12 mouse cellular contexts compared by ENCODE assay signal in the genomic region with DNA sequence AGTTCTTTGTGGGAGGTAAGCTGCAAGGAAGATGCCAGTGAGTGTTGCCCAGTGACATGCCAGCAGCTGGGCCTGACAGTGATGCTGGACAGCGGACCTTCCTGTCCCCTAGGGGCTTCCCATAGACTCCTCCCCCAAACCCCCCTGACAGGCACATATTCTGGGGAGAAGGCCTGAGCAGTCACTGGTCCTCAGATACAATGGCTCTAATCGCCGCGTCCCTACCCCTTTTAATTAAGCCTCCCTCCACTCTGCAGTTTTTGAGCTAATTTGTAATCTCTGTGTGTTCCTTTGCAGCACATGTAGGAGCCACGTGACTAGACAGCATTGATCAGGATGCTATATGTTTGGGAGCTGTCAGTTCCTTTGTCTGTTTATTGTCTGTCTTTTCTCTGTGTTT. TPM values are rescaled to one million over a fixed set of nuclear protein-coding genes. Genes with fewer than 3 reads are reported as not detected.
DNase-seq lines count a peak whose midpoint lies in the region; ATAC-seq lines count a peak whose summit lies in the region.
"Had no signal": no experiment of that assay in that cellular context is flagged by ENCODE, and none has a peak within 500 bp of the region (broad histone marks: within the 10 kb centered on the region; RNA-seq: fewer than 3 reads in every experiment).

No protein-coding gene starts in this region.

- WGBS in heart, embryonic 12.5 days = 45% methylated on average over 5 of the region's 5 CpGs
- 29% methylated on average over 5 of the region's 5 CpGs for WGBS in embryonic facial prominence, embryonic 11.5 days
- WGBS in hindbrain, embryonic 15.5 days = 21% methylated on average over 5 of the region's 5 CpGs
- 15% methylated on average over 5 of the region's 5 CpGs for WGBS in neural tube, embryonic 12.5 days

- no peaks in the 10 kb centered on the region for H3K27me3 ChIP-seq in heart, embryonic 12.5 days (replicated peaks)
- no peaks in the 10 kb centered on the region for H3K27me3 ChIP-seq in embryonic facial prominence, embryonic 11.5 days (ENCODE audit: control insufficient read depth, insufficient read depth, low read length)
- H3K27me3 ChIP-seq in hindbrain, embryonic 15.5 days = no peaks in the 10 kb centered on the region
- no peaks in the 10 kb centered on the region for H3K27me3 ChIP-seq in neural tube, embryonic 12.5 days (replicated peaks)

- no peak for ATAC-seq in heart, embryonic 12.5 days (ENCODE audit: insufficient number of reproducible peaks, low FRiP score)
- ATAC-seq in embryonic facial prominence, embryonic 11.5 days (replicated peaks; ENCODE audit: insufficient number of reproducible peaks, low FRiP score, low TSS enrichment, low read depth) = peak; percentile 84
- ATAC-seq in hindbrain, embryonic 15.5 days (ENCODE audit: low FRiP score, low read depth) = peak; percentile 72
- peak; percentile 95 for ATAC-seq in neural tube, embryonic 12.5 days (ENCODE audit: low FRiP score, low read depth)
- no peak for ATAC-seq in megakaryocyte, adult 5-6 weeks (ENCODE audit: poor library complexity, severe bottlenecking)

- no peak overlapping the region for H3K4me3 ChIP-seq in heart, embryonic 12.5 days
- H3K4me3 ChIP-seq in embryonic facial prominence, embryonic 11.5 days (ENCODE audit: low read depth, low read length) = no peak overlapping the region
- H3K4me3 ChIP-seq in hindbrain, embryonic 15.5 days = no peak overlapping the region
- H3K4me3 ChIP-seq in neural tube, embryonic 12.5 days = no peak overlapping the region

- peak overlapping the region; percentile 37; the same call in 1 of the 2 replicates for H3K27ac ChIP-seq in heart, embryonic 12.5 days (ENCODE audit: poor library complexity, severe bottlenecking)
- H3K27ac ChIP-seq in embryonic facial prominence, embryonic 11.5 days (replicated peaks; ENCODE audit: low read depth, low read length) = no peak overlapping the region
- peak overlapping the region; percentile 78 for H3K27ac ChIP-seq in hindbrain, embryonic 15.5 days (replicated peaks)
- H3K27ac ChIP-seq in neural tube, embryonic 12.5 days = peak overlapping the region; percentile 43; the same call in 1 of the 2 replicates
- H3K27ac ChIP-seq: liver, embryonic 14.5 days had no signal

- H3K9ac ChIP-seq in heart, embryonic 12.5 days = no peak overlapping the region
- no peak overlapping the region for H3K9ac ChIP-seq in embryonic facial prominence, embryonic 11.5 days (replicated peaks; ENCODE audit: low read length)
- peak overlapping the region; percentile 6; the same call in 1 of the 2 replicates for H3K9ac ChIP-seq in hindbrain, embryonic 15.5 days
- no peak overlapping the region for H3K9ac ChIP-seq in neural tube, embryonic 12.5 days
- H3K9ac ChIP-seq: liver, embryonic 14.5 days had no signal

- H3K4me1 ChIP-seq in heart, embryonic 12.5 days (replicated peaks) = peaks cover 60% of the 10 kb centered on the region
- H3K4me1 ChIP-seq in embryonic facial prominence, embryonic 11.5 days (ENCODE audit: control insufficient read depth, insufficient read depth, low read length) = no peaks in the 10 kb centered on the region; the same call in 1 of the 2 replicates
- peaks cover 64% of the 10 kb centered on the region for H3K4me1 ChIP-seq in hindbrain, embryonic 15.5 days (replicated peaks)
- H3K4me1 ChIP-seq in neural tube, embryonic 12.5 days = peaks cover 66% of the 10 kb centered on the region

- no peak for DNase-seq in heart, adult 9 months (ENCODE audit: low spot score in 2 of 2)
- no peak for DNase-seq in embryonic facial prominence, embryonic 11.5 days (ENCODE audit: low spot score)
- DNase-seq in right cerebral cortex, postnatal 14 days = no peak
- DNase-seq in c-Kit-positive CD71-positive TER-119-positive erythroid progenitor cells, embryonic 14.5 days (ENCODE audit: low spot score) = no peak
- DNase-seq: B cell, adult 2 months; cerebellum, adult 9-10 months; kidney, postnatal 10 days had no signal

- no peak overlapping the region for H3K4me2 ChIP-seq in heart, embryonic 12.5 days
- H3K4me2 ChIP-seq in embryonic facial prominence, embryonic 11.5 days (ENCODE audit: low read depth, low read length) = no peak overlapping the region
- 0 out of 2 replicates have a peak overlapping the region, but pooled peaks have one; percentile 12 for H3K4me2 ChIP-seq in hindbrain, embryonic 15.5 days
- H3K4me2 ChIP-seq in neural tube, embryonic 12.5 days (replicated peaks) = peak overlapping the region; percentile 15; the same call in 1 of the 2 replicates

- H3K9me3 ChIP-seq in heart, embryonic 12.5 days (replicated peaks) = no peaks in the 10 kb centered on the region
- H3K9me3 ChIP-seq in embryonic facial prominence, embryonic 11.5 days (replicated peaks; ENCODE audit: control insufficient read depth, low read length) = no peaks in the 10 kb centered on the region
- no peaks in the 10 kb centered on the region for H3K9me3 ChIP-seq in hindbrain, embryonic 15.5 days
- no peaks in the 10 kb centered on the region for H3K9me3 ChIP-seq in neural tube, embryonic 12.5 days

- H3K36me3 ChIP-seq in heart, embryonic 12.5 days = no peaks in the 10 kb centered on the region
- H3K36me3 ChIP-seq in embryonic facial prominence, embryonic 11.5 days (replicated peaks; ENCODE audit: control insufficient read depth, insufficient read depth, low read depth, low read length) = no peaks in the 10 kb centered on the region
- H3K36me3 ChIP-seq in hindbrain, embryonic 15.5 days = no peaks in the 10 kb centered on the region
- no peaks in the 10 kb centered on the region for H3K36me3 ChIP-seq in neural tube, embryonic 12.5 days

RNA-seq across cellular contexts. Expression of a gene that starts 41.6 kb away (rescaled TPM):
- 29.7 and 31.2 TPM in 2 replicates for polyA plus RNA-seq in heart, embryonic 12.5 days (2016; fragmentation: Nextera tagmentation; extraction: Ambion mirVana)
- polyA plus RNA-seq in embryonic facial prominence, embryonic 11.5 days (2014; fragmentation: Nextera tagmentation; extraction: Ambion mirVana) = 36.5 and 40.1 TPM in 2 replicates
- 57.8 and 60.2 TPM in 2 replicates for polyA plus RNA-seq in hindbrain, embryonic 15.5 days (2015; fragmentation: Nextera tagmentation; extraction: Ambion mirVana)
- polyA plus RNA-seq in neural tube, embryonic 12.5 days (2016; fragmentation: Nextera tagmentation; extraction: Ambion mirVana) = 74.4 and 75.3 TPM in 2 replicates
- 12.0 and 15.6 TPM in 2 replicates for total RNA-seq in megakaryocyte, adult 5-6 weeks (2015)
- total RNA-seq in megakaryocyte, adult 5-6 weeks (2017) = 12.5 and 24.2 TPM in 2 replicates

RNA-seq across cellular contexts. Expression of a gene that starts 41.9 kb away (rescaled TPM):
- polyA plus RNA-seq in heart, embryonic 12.5 days (2016; fragmentation: Nextera tagmentation; extraction: Ambion mirVana) = 48.2 and 54.5 TPM in 2 replicates
- 66.7 and 76.4 TPM in 2 replicates for polyA plus RNA-seq in embryonic facial prominence, embryonic 11.5 days (2014; fragmentation: Nextera tagmentation; extraction: Ambion mirVana)
- polyA plus RNA-seq in hindbrain, embryonic 15.5 days (2015; fragmentation: Nextera tagmentation; extraction: Ambion mirVana) = 92.8 and 93.4 TPM in 2 replicates
- polyA plus RNA-seq in neural tube, embryonic 12.5 days (2016; fragmentation: Nextera tagmentation; extraction: Ambion mirVana) = 70.0 and 80.7 TPM in 2 replicates
- 61.0 and 73.7 TPM in 2 replicates for total RNA-seq in megakaryocyte, adult 5-6 weeks (2015)
- total RNA-seq in megakaryocyte, adult 5-6 weeks (2017) = 66.0 and 69.4 TPM in 2 replicates

Comparison
In these comparisons a context has a peak if more than half of its experiments do, and no peak if none do; other contexts are left out.
1. ATAC-seq: peak in embryonic facial prominence, embryonic 11.5 days (single experiment), hindbrain, embryonic 15.5 days (single experiment) and neural tube, embryonic 12.5 days (single experiment); none in heart, embryonic 12.5 days (single experiment) and megakaryocyte, adult 5-6 weeks (single experiment).
2. H3K4me2 ChIP-seq: peak in hindbrain, embryonic 15.5 days (single experiment) and neural tube, embryonic 12.5 days (single experiment); none in heart, embryonic 12.5 days (single experiment) and embryonic facial prominence, embryonic 11.5 days (single experiment).